Mouse (Mus musculus): ENCODE results near the gene Cacna1d. TPM values are rescaled to one million over a fixed set of nuclear protein-coding genes. Genes with fewer than 3 reads are reported as not detected.

Gene Cacna1d
- polyA plus RNA-seq, 1 experiment from 2014 or later: 2.2 TPM

GRCm38 (mm10) chr14:30330416-30331181 lies 160.7 kb downstream of the Cacna1d start:
- TF ChIP-seq EP300 (optimal IDR thresholded peaks at IDR 0.05): no peak
- TF ChIP-seq CTCF (IDR thresholded peaks at IDR 0.05; ENCODE audit: low read depth): no peak
- Histone ChIP-seq H3K4me2 (replicated peaks; ENCODE audit: low read depth) (no peak overlapping the region), H3K4me3 (ENCODE audit: low read depth, low read length) (no peak overlapping the region), H3K36me3 (ENCODE audit: control insufficient read depth, insufficient read depth, low read length) (no peaks in the 10 kb centered on the region; the same call in 1 of the 2 replicates), H3K27ac (replicated peaks) (peak overlapping the region; percentile 56; the same call in 1 of the 2 replicates), H3K27me3 (ENCODE audit: control insufficient read depth, insufficient read depth, low read length) (no peaks in the 10 kb centered on the region), H3K4me1 (replicated peaks; ENCODE audit: control insufficient read depth, insufficient read depth) (peaks cover 5% of the 10 kb centered on the region; the same call in 1 of the 2 replicates), H3K9me3 (ENCODE audit: control insufficient read depth, low read length) (no peaks in the 10 kb centered on the region), H3K9ac (ENCODE audit: low read length) (no peak overlapping the region)
- DNase-seq (ENCODE audit: low spot score) (no peak), ATAC-seq (ENCODE audit: low FRiP score, low TSS enrichment) (no peak)
- WGBS: 44% methylated on average over 17 of the region's 17 CpGs

GRCm38 (mm10) chr14:30329109-30329508 lies 162.1 kb downstream of the Cacna1d start:
- no peak overlapping the region for H3K4me3 ChIP-seq (ENCODE audit: low read depth, low read length)
- DNase-seq (ENCODE audit: low spot score): no peak
- WGBS: 58% methylated on average over 11 of the region's 11 CpGs

DNA sequence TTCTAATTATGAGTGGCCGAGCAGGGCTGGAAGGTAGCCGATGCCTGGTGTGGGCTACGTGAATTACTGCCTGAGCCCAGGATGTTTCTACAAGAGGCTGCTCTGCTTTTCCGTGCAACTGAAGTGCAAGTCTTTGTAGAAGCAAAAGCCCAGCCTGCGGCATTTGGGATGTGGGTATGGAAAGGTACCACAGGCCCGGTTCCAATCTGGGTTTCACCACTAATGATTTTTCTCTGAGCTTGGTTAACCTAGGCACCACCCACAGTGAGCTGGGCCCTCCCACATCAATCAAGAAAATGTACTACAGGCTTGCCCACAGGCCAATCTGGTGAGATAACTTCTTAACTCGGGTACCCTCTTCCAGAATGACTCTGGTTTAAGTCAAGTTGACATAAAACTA lies 163.8 kb downstream of the Cacna1d start:
- Histone ChIP-seq H3K4me2 (replicated peaks; ENCODE audit: low read depth) (no peak overlapping the region), H3K27ac (replicated peaks) (no peak overlapping the region), H3K36me3 (ENCODE audit: control insufficient read depth, insufficient read depth, low read length) (no peaks in the 10 kb centered on the region), H3K9me3 (ENCODE audit: control insufficient read depth, low read length) (no peaks in the 10 kb centered on the region), H3K27me3 (ENCODE audit: control insufficient read depth, insufficient read depth, low read length) (no peaks in the 10 kb centered on the region), H3K4me3 (ENCODE audit: low read depth, low read length) (no peak overlapping the region), H3K4me1 (replicated peaks; ENCODE audit: control insufficient read depth, insufficient read depth) (peaks cover 5% of the 10 kb centered on the region; the same call in 1 of the 2 replicates), H3K9ac (ENCODE audit: low read length) (no peak overlapping the region)
- 73% methylated on average over 7 of the region's 7 CpGs for WGBS
- DNase-seq (ENCODE audit: low spot score) (no peak), ATAC-seq (ENCODE audit: low FRiP score, low TSS enrichment) (no peak)
- TF ChIP-seq EP300 (optimal IDR thresholded peaks at IDR 0.05) (no peak), CTCF (IDR thresholded peaks at IDR 0.05; ENCODE audit: low read depth) (no peak)

More at GRCm38 (mm10) chr14:30329109-30329508, 162.1 kb downstream of the Cacna1d start:
- TF ChIP-seq CTCF (IDR thresholded peaks at IDR 0.05; ENCODE audit: low read depth) (no peak), EP300 (optimal IDR thresholded peaks at IDR 0.05) (no peak)
- H3K9me3 ChIP-seq (ENCODE audit: control insufficient read depth, low read length): no peaks in the 10 kb centered on the region
- peaks cover 5% of the 10 kb centered on the region; the same call in 1 of the 2 replicates for H3K4me1 ChIP-seq (replicated peaks; ENCODE audit: control insufficient read depth, insufficient read depth)
- no peak overlapping the region for H3K27ac ChIP-seq (replicated peaks)
- no peak overlapping the region for H3K4me2 ChIP-seq (replicated peaks; ENCODE audit: low read depth)
- H3K36me3 ChIP-seq (ENCODE audit: control insufficient read depth, insufficient read depth, low read length): no peaks in the 10 kb centered on the region
- no peak for ATAC-seq (ENCODE audit: low FRiP score, low TSS enrichment)
- H3K27me3 ChIP-seq (ENCODE audit: control insufficient read depth, insufficient read depth, low read length): no peaks in the 10 kb centered on the region
- no peak overlapping the region for H3K9ac ChIP-seq (ENCODE audit: low read length)

DNA sequence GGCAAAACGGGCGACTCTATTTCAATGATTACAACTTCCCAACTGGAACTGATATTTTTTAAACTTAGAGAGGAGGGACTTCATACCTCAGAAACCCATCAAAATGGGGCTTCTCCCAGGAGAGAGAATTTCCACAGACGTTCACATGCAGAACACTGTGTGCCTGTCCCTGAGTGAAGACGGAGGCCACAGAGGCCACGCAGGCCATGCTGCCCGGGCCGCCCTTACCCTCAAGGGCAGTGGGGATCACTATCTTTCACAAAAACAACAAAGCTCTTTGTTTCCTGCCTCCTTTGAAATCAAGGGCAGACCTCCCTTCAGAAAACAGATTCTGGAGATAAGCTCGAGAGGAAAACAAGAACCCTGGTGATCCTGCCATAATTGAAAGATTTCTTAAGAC lies 164.2 kb downstream of the Cacna1d start:
- Histone ChIP-seq H3K27ac (replicated peaks) (no peak overlapping the region), H3K36me3 (ENCODE audit: control insufficient read depth, insufficient read depth, low read length) (no peaks in the 10 kb centered on the region), H3K9me3 (ENCODE audit: control insufficient read depth, low read length) (no peaks in the 10 kb centered on the region), H3K4me2 (replicated peaks; ENCODE audit: low read depth) (no peak overlapping the region), H3K4me1 (replicated peaks; ENCODE audit: control insufficient read depth, insufficient read depth) (peaks cover 5% of the 10 kb centered on the region; the same call in 1 of the 2 replicates), H3K4me3 (ENCODE audit: low read depth, low read length) (no peak overlapping the region), H3K9ac (ENCODE audit: low read length) (no peak overlapping the region), H3K27me3 (ENCODE audit: control insufficient read depth, insufficient read depth, low read length) (no peaks in the 10 kb centered on the region)
- TF ChIP-seq CTCF (IDR thresholded peaks at IDR 0.05; ENCODE audit: low read depth) (no peak), EP300 (optimal IDR thresholded peaks at IDR 0.05) (no peak)
- ATAC-seq (ENCODE audit: low FRiP score, low TSS enrichment) (no peak), DNase-seq (ENCODE audit: low spot score) (no peak)
- WGBS: 53% methylated on average over 8 of the region's 8 CpGs

DNA sequence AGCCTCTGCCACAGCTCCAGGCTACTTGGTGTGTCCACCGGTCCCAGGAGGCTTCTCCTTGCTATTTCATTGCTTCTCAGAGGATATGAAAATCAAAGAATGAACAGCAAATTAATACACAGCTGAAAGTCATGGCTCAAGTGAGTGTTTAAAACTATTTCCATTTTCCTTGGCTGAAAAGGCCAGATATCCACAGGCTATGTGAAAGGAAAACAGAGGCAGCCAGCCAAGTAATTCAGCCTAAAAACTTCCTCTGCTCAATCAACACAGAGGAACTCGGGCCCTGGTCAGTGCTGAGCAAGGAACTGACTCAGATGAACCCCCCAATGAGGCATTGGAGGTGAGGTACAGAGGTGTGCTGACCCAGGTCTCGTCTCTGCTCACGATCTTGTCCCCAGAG lies 165.0 kb downstream of the Cacna1d start:
- no peak for ATAC-seq (ENCODE audit: low FRiP score, low TSS enrichment)
- H3K9me3 ChIP-seq (ENCODE audit: control insufficient read depth, low read length): no peaks in the 10 kb centered on the region
- no peak overlapping the region for H3K4me2 ChIP-seq (replicated peaks; ENCODE audit: low read depth)
- 40% methylated on average over 4 of the region's 4 CpGs for WGBS
- no peaks in the 10 kb centered on the region for H3K27me3 ChIP-seq (ENCODE audit: control insufficient read depth, insufficient read depth, low read length)
- no peak overlapping the region for H3K4me3 ChIP-seq (ENCODE audit: low read depth, low read length)
- 0 out of 2 replicates have a peak overlapping the region, but pooled peaks have one; percentile 30 for H3K27ac ChIP-seq (replicated peaks)
- TF ChIP-seq EP300 (optimal IDR thresholded peaks at IDR 0.05) (no peak), CTCF (IDR thresholded peaks at IDR 0.05; ENCODE audit: low read depth) (no peak)
- peaks cover 5% of the 10 kb centered on the region; the same call in 1 of the 2 replicates for H3K4me1 ChIP-seq (replicated peaks; ENCODE audit: control insufficient read depth, insufficient read depth)
- no peak overlapping the region; the same call in 1 of the 2 replicates for H3K9ac ChIP-seq (ENCODE audit: low read length)
- no peak for DNase-seq (ENCODE audit: low spot score)
- H3K36me3 ChIP-seq (ENCODE audit: control insufficient read depth, insufficient read depth, low read length): no peaks in the 10 kb centered on the region

- Histone ChIP-seq H3K4me2 (replicated peaks; ENCODE audit: low read depth) (no peak overlapping the region), H3K9ac (ENCODE audit: low read length) (no peak overlapping the region), H3K36me3 (ENCODE audit: control insufficient read depth, insufficient read depth, low read length) (no peaks in the 10 kb centered on the region), H3K27ac (replicated peaks) (no peak overlapping the region), H3K27me3 (ENCODE audit: control insufficient read depth, insufficient read depth, low read length) (no peaks in the 10 kb centered on the region), H3K4me1 (replicated peaks; ENCODE audit: control insufficient read depth, insufficient read depth) (peaks cover 2% of the 10 kb centered on the region; the same call in 1 of the 2 replicates), H3K4me3 (ENCODE audit: low read depth, low read length) (no peak overlapping the region), H3K9me3 (ENCODE audit: control insufficient read depth, low read length) (no peaks in the 10 kb centered on the region)
- ATAC-seq (ENCODE audit: low FRiP score, low TSS enrichment): peak; percentile 45; the same call in 1 of the 2 replicates
- 60% methylated on average over 5 of the region's 5 CpGs for WGBS
- no peak for DNase-seq (ENCODE audit: low spot score)
- TF ChIP-seq CTCF (IDR thresholded peaks at IDR 0.05; ENCODE audit: low read depth) (no peak), EP300 (optimal IDR thresholded peaks at IDR 0.05) (no peak)
These were observed 166.3 kb downstream of the Cacna1d start for GRCm38 (mm10) chr14:30324994-30325393.

Measured in stomach, postnatal 0 days (tissue).